In the genomic region with DNA sequence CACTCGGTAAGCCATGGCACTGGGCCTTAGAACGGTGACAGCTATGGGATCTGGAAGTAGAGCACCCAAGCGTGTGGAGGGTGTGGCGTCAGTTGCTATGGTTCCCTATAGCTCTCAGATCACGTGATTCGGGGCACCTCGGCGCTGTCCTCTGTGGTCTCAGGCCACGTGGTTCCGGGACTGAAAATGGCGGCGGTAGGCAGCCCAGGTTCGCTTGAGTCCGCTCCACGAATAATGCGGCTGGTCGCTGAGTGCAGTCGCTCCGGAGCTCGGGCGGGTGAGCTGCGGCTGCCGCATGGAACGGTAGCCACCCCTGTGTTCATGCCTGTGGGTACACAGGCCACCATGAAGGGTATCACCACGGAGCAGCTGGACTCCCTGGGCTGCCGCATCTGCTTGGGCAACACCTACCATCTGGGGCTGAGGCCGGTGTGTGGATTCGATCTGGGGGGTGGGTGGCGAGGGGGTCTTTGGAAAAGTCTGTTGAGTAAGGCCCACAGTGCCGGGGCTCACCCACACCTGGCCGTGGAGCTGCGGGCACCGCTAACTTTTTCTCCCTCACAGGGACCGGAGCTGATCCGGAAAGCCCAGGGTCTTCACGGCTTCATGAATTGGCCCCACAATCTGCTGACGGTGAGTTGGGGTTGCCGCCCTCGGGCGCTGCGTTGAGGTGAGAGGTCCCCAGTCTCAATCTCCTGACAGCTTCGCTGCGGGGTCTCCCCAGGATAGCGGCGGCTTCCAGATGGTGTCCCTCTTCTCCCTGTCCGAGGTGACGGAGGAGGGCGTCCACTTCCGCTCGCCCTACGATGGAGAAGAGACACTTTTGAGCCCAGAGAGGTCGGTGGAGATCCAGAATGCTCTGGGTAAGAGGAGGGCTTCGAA, we compare ENCODE assay signal across 8 mouse cellular contexts. TPM values are rescaled to one million over a fixed set of nuclear protein-coding genes. Genes with fewer than 3 reads are reported as not detected.
DNase-seq lines count a peak whose midpoint lies in the region; ATAC-seq and TF ChIP-seq lines count a peak whose summit lies in the region.

Qtrt1 (plus strand) TSS at position 169 of the 882 bp plus-strand sequence.

- H3K79me2 ChIP-seq in MEL (ENCODE audit: control insufficient read depth, insufficient read depth, low read length, poor library complexity): peaks cover 32% of the 10 kb centered on the region

- no peaks in the 10 kb centered on the region for H3K27me3 ChIP-seq in MEL (ENCODE audit: control insufficient read depth in 1 of 2, insufficient read depth in 2 of 2, low read length in 2 of 2)
- no peaks in the 10 kb centered on the region for H3K27me3 ChIP-seq in cerebellum, adult 2 months (ENCODE audit: control insufficient read depth, insufficient read depth, low read length)
- H3K27me3 ChIP-seq in lung, embryonic 16.5 days (ENCODE audit: control insufficient read depth, insufficient read depth, low read depth, low read length): no peaks in the 10 kb centered on the region

- H3K9ac ChIP-seq in MEL (ENCODE audit: control insufficient read depth, low read depth, low read length, poor library complexity, severe bottlenecking): peak within 1 kb of the TSS; percentile 78
- H3K9ac ChIP-seq in lung, embryonic 16.5 days (ENCODE audit: low read length): peak within 1 kb of the TSS; percentile 75

- H3K9me3 ChIP-seq in MEL (replicated peaks; ENCODE audit: insufficient read depth, low read length): no peaks in the 10 kb centered on the region
- no peaks in the 10 kb centered on the region for H3K9me3 ChIP-seq in lung, embryonic 16.5 days (ENCODE audit: control insufficient read depth, low read length)

- ATAC-seq in hematopoietic stem cell, adult 5-6 weeks (replicated peaks in 1 of 2; ENCODE audit: insufficient read depth in 1 of 2, low FRiP score in 2 of 2, low TSS enrichment in 1 of 2, low read depth in 1 of 2, poor library complexity in 2 of 2, severe bottlenecking in 2 of 2): peak; percentile 92 to 95
- peak; percentile 95 for ATAC-seq in lung, embryonic 16.5 days (ENCODE audit: low read depth)

- H3K27ac ChIP-seq in MEL (ENCODE audit: control insufficient read depth, low read depth, low read length): peak within 1 kb of the TSS; percentile 64
- no peak within 1 kb of the TSS; the same call in 1 of the 2 replicates for H3K27ac ChIP-seq in cerebellum, adult 2 months (ENCODE audit: insufficient read depth, low read length)
- peak within 1 kb of the TSS; percentile 24; the same call in 1 of the 2 replicates for H3K27ac ChIP-seq in lung, embryonic 16.5 days (ENCODE audit: low read length)

- no peak for TF ChIP-seq RAD21 in MEL (IDR thresholded peaks at IDR 0.05; ENCODE audit: low read depth, low read length)

- H3K36me3 ChIP-seq in MEL (ENCODE audit: control insufficient read depth in 1 of 2, insufficient read depth in 2 of 2, low read length in 2 of 2): peaks cover 24% of the 10 kb centered on the region in 2 experiments
- H3K36me3 ChIP-seq in lung, embryonic 16.5 days (ENCODE audit: control insufficient read depth, insufficient read depth, low read length): no peaks in the 10 kb centered on the region

- TF ChIP-seq POLR2A in MEL (IDR thresholded peaks at IDR 0.05; ENCODE audit: control insufficient read depth in 1 of 2, insufficient read depth in 1 of 2, low read depth in 1 of 2, low read length in 2 of 2, poor library complexity in 1 of 2): peak in 1 of 2 experiments; percentile 90; a peak in 2 of 4 replicates
- TF ChIP-seq POLR2A in cerebellum, adult 2 months (IDR thresholded peaks at IDR 0.05; ENCODE audit: borderline replicate concordance, insufficient read depth, low read length): peak; percentile 47; the same call in 1 of the 2 replicates

- no peak for TF ChIP-seq EP300 in MEL (IDR thresholded peaks at IDR 0.05; ENCODE audit: low read depth in 1 of 2, low read length in 2 of 2)

- H3K4me3 ChIP-seq in MEL (ENCODE audit: control insufficient read depth in 1 of 2, insufficient read depth in 1 of 2, low read depth in 2 of 2, low read length in 2 of 2): peak within 1 kb of the TSS; percentile 52 to 70
- peak within 1 kb of the TSS; percentile 67 for H3K4me3 ChIP-seq in cerebellum, adult 2 months (replicated peaks; ENCODE audit: insufficient read depth, low read depth, low read length)
- peak within 1 kb of the TSS; percentile 80 for H3K4me3 ChIP-seq in lung, embryonic 16.5 days (ENCODE audit: low read length)

- peak within 1 kb of the TSS; percentile 77 for H3K4me2 ChIP-seq in lung, embryonic 16.5 days (ENCODE audit: low read depth, low read length)

- 1% methylated on average over 53 of the region's 53 CpGs for WGBS in cerebellum, adult 2 months
- 1% methylated on average over 53 of the region's 53 CpGs for WGBS in lung, embryonic 16.5 days

- peaks cover 0 to 21% of the 10 kb centered on the region in 2 experiments; a peak in 2 of 4 replicates for H3K4me1 ChIP-seq in MEL (ENCODE audit: control insufficient read depth in 1 of 2, insufficient read depth in 2 of 2, low read length in 2 of 2)
- H3K4me1 ChIP-seq in cerebellum, adult 2 months (ENCODE audit: control insufficient read depth, insufficient read depth, low read length): no peaks in the 10 kb centered on the region
- peaks cover 8% of the 10 kb centered on the region for H3K4me1 ChIP-seq in lung, embryonic 16.5 days (replicated peaks; ENCODE audit: control insufficient read depth, insufficient read depth, low read length)

- peak; percentile 100 for DNase-seq in MEL (ENCODE audit: low read depth, low spot score)
- peak; percentile 83 to 89 for DNase-seq in cerebellum, adult 2 months
- DNase-seq in forelimb bud, embryonic 11.5 days (ENCODE audit: low read depth, low spot score): peak; percentile 88
- DNase-seq in layer of hippocampus, adult 9-10 months (ENCODE audit: low spot score): peak; percentile 83
- peak; percentile 50 for DNase-seq in ovary, postnatal 10 days (ENCODE audit: low spot score)
- peak; percentile 70 for DNase-seq in thymus, postnatal 10 days (ENCODE audit: low spot score in 2 of 2)

- TF ChIP-seq CTCF in MEL (IDR thresholded peaks at IDR 0.05 in 2 of 3, conservative IDR thresholded peaks at IDR 0.05 in 1 of 3; ENCODE audit: control insufficient read depth in 1 of 3, insufficient read depth in 1 of 3, low read depth in 2 of 3, low read length in 3 of 3, poor library complexity in 1 of 3, severe bottlenecking in 1 of 3): no peak
- TF ChIP-seq CTCF in cerebellum, adult 2 months (IDR thresholded peaks at IDR 0.05; ENCODE audit: borderline replicate concordance, insufficient read depth, low read depth, low read length): no peak; the same call in 1 of the 2 replicates

TF ChIP-seq in MEL, 35 proteins besides CTCF, POLR2A, EP300 and RAD21:
- TF ChIP-seq MAX (IDR thresholded peaks at IDR 0.05; ENCODE audit: low read length) (no peak), TBP (IDR thresholded peaks at IDR 0.05; ENCODE audit: low read depth, low read length) (peak; percentile 91), NELFE (IDR thresholded peaks at IDR 0.05; ENCODE audit: low read depth, low read length) (no peak), UBTF (IDR thresholded peaks at IDR 0.05; ENCODE audit: borderline replicate concordance, insufficient read depth, low read depth, low read length) (no peak), KAT2A (conservative IDR thresholded peaks at IDR 0.05; ENCODE audit: low read depth, low read length) (no peak), TCF12 (IDR thresholded peaks at IDR 0.05; ENCODE audit: low read depth, low read length) (no peak), CHD2 (IDR thresholded peaks at IDR 0.05; ENCODE audit: low read length) (no peak), POLR2AphosphoS5 (IDR thresholded peaks at IDR 0.05; ENCODE audit: borderline replicate concordance, low read depth, low read length) (peak; percentile 92), POLR2AphosphoS2 (IDR thresholded peaks at IDR 0.05; ENCODE audit: low read length) (no peak), ELF1 (IDR thresholded peaks at IDR 0.05; ENCODE audit: low read depth, low read length) (no peak), USF2 (IDR thresholded peaks at IDR 0.05; ENCODE audit: borderline replicate concordance in 1 of 2, insufficient read depth in 1 of 2, low read depth in 1 of 2, low read length in 2 of 2) (peak in 1 of 2 experiments; percentile 97; a peak in 2 of 4 replicates), TAL1 (IDR thresholded peaks at IDR 0.05; ENCODE audit: low read length) (peak; percentile 37; the same call in 1 of the 2 replicates)

RNA-seq across cellular contexts. Expression of gene Qtrt1, which starts in this region (rescaled TPM):
- 173 and 199 TPM in 2 replicates for total RNA-seq in MEL (2012; rRNA removed)
- 100 to 1,000 TPM in 1 of 2 experiments, not detected in 1; 244 TPM for polyA plus RNA-seq in MEL (2012; ENCODE audit: insufficient read depth in 1 of 2, insufficient read length in 2 of 2, low read depth in 1 of 2, low replicate concordance in 2 of 2, missing spikeins in 1 of 2)
- polyA plus RNA-seq in cerebellum, adult 2 months (2012; rRNA removed): 37.5 and 39.5 TPM in 2 replicates
- 19.3 and 23.4 TPM in 2 replicates for total RNA-seq in hematopoietic stem cell, adult 5-6 weeks (2017)
- polyA plus RNA-seq in lung, embryonic 16.5 days (2015; fragmentation: Nextera tagmentation; extraction: Ambion mirVana): 37.3 and 37.5 TPM in 2 replicates

Comparison
In these comparisons a context has a peak if more than half of its experiments do, and no peak if none do; other contexts are left out.
1. DNase-seq: peak in every context shown above with its lines; median percentile 100 in MEL; 88 in forelimb bud, embryonic 11.5 days; 86 in cerebellum, adult 2 months; 83 in layer of hippocampus, adult 9-10 months; 70 in thymus, postnatal 10 days; 50 in ovary, postnatal 10 days.